Mouse (Mus musculus): Measurements from ENCODE around the gene Medag. TPM values are rescaled to one million over a fixed set of nuclear protein-coding genes. Genes with fewer than 3 reads are reported as not detected.

The Medag gene
- total RNA-seq (2015; ENCODE audit: low replicate concordance) (not detected in 2 replicates), total RNA-seq (2017; ENCODE audit: low replicate concordance) (not detected in 2 replicates)

- no peak for ATAC-seq (replicated peaks; ENCODE audit: low FRiP score, poor library complexity, severe bottlenecking)
Observed at GRCm38 (mm10) chr5:149411509-149412193, at the start of gene Medag. Medag (plus strand) TSS chr5:149411749.

- ATAC-seq (replicated peaks; ENCODE audit: low FRiP score, poor library complexity, severe bottlenecking) = no peak
Observed at GRCm38 (mm10) chr5:149362626-149363025, 48.9 kb upstream of the Medag start.

- ATAC-seq (replicated peaks; ENCODE audit: low FRiP score, poor library complexity, severe bottlenecking) = no peak
Observed at GRCm38 (mm10) chr5:149363903-149364755, 47.4 kb upstream of the Medag start.

GRCm38 (mm10) chr5:149367011-149367410 lies 44.5 kb upstream of the Medag start:
- no peak for ATAC-seq (replicated peaks; ENCODE audit: low FRiP score, poor library complexity, severe bottlenecking)

- no peak for ATAC-seq (replicated peaks; ENCODE audit: low FRiP score, poor library complexity, severe bottlenecking)
Observed at GRCm38 (mm10) chr5:149367544-149368466, 43.7 kb upstream of the Medag start.

GRCm38 (mm10) chr5:149368575-149369312 lies 42.8 kb upstream of the Medag start:
- ATAC-seq (replicated peaks; ENCODE audit: low FRiP score, poor library complexity, severe bottlenecking) = no peak

- ATAC-seq (replicated peaks; ENCODE audit: low FRiP score, poor library complexity, severe bottlenecking) = no peak
Observed at GRCm38 (mm10) chr5:149369373-149370035, 42.0 kb upstream of the Medag start.

GRCm38 (mm10) chr5:149372018-149372417 lies 39.5 kb upstream of the Medag start:
- ATAC-seq (replicated peaks; ENCODE audit: low FRiP score, poor library complexity, severe bottlenecking) = no peak

GRCm38 (mm10) chr5:149373224-149373623 lies 38.3 kb upstream of the Medag start:
- no peak for ATAC-seq (replicated peaks; ENCODE audit: low FRiP score, poor library complexity, severe bottlenecking)

GRCm38 (mm10) chr5:149374026-149374425 lies 37.5 kb upstream of the Medag start:
- no peak for ATAC-seq (replicated peaks; ENCODE audit: low FRiP score, poor library complexity, severe bottlenecking)

GRCm38 (mm10) chr5:149375074-149375888 lies 36.3 kb upstream of the Medag start:
- ATAC-seq (replicated peaks; ENCODE audit: low FRiP score, poor library complexity, severe bottlenecking) = 0 out of 2 replicates have a peak, but pooled peaks have one; percentile 32

- peak; percentile 55; the same call in 1 of the 2 replicates for ATAC-seq (replicated peaks; ENCODE audit: low FRiP score, poor library complexity, severe bottlenecking)
Observed at GRCm38 (mm10) chr5:149375889-149376212, 35.7 kb upstream of the Medag start.

GRCm38 (mm10) chr5:149376367-149376766 lies 35.2 kb upstream of the Medag start:
- ATAC-seq (replicated peaks; ENCODE audit: low FRiP score, poor library complexity, severe bottlenecking) = no peak

- ATAC-seq (replicated peaks; ENCODE audit: low FRiP score, poor library complexity, severe bottlenecking) = no peak
Observed at GRCm38 (mm10) chr5:149377253-149377652, 34.3 kb upstream of the Medag start.

GRCm38 (mm10) chr5:149378566-149378965 lies 33.0 kb upstream of the Medag start:
- ATAC-seq (replicated peaks; ENCODE audit: low FRiP score, poor library complexity, severe bottlenecking) = no peak

GRCm38 (mm10) chr5:149379131-149379784 lies 32.3 kb upstream of the Medag start:
- ATAC-seq (replicated peaks; ENCODE audit: low FRiP score, poor library complexity, severe bottlenecking) = no peak

GRCm38 (mm10) chr5:149379861-149380260 lies 31.7 kb upstream of the Medag start:
- no peak for ATAC-seq (replicated peaks; ENCODE audit: low FRiP score, poor library complexity, severe bottlenecking)

Data from erythroid progenitor cell, adult 5-6 weeks (primary cell).